Mouse (Mus musculus) cerebellum, postnatal 10 days (tissue): ENCODE data around the gene Paxip1.

Experiments used
- DNase-seq, 2 experiments: peaks; one replicate each; pipeline ENCODE4 v3.0.0; 2021; ENCODE audit warnings: mixed read lengths in 2 of 2

The Paxip1 gene

GRCm38 (mm10) chr5:27791303-27792172 is at the start of gene Paxip1:
TSS of gene Paxip1 (minus strand) at chr5:27791691.
- peak; percentile 98 to 99 for DNase-seq

DNA sequence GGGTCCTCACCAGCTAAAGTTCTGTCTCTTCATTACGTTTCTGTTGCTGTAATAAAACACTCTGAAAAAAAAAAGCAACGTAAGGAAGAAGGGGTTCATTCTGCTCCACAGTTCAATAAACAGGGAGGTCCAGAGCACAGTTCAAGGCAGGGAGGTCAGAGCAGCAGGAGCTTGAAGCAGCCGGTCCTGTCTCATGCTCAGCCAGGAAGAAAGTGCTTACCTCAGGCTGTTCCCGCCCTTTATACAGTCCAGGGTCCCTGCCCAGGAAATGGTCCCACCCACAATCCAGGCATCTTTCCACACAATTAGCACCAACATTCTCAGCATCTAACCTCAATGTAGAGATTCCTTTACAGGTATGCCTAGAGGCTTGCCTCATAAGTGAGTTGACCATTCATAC is 46.6 kb upstream of the Paxip1 start:
- DNase-seq, result no peak

DNA sequence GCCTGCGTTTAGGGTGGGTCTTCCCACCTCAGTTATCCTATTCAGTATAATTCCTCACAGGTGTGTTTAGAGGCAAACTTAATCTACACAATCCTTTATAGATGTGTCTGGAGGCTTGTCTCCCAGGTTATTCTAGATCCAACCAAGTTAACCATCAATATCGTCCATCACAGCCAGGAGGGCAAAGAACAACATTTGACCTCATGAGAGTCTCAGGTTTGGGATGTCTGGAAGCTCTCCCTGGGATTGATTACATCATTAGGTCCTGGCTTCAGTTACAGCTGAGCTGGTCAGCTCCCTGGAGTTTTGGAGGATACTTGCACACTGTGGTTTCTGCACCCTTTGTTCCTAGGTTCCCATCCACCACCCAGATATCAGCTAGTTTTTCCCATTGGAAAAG is 43.6 kb upstream of the Paxip1 start:
- DNase-seq, result no peak

DNA sequence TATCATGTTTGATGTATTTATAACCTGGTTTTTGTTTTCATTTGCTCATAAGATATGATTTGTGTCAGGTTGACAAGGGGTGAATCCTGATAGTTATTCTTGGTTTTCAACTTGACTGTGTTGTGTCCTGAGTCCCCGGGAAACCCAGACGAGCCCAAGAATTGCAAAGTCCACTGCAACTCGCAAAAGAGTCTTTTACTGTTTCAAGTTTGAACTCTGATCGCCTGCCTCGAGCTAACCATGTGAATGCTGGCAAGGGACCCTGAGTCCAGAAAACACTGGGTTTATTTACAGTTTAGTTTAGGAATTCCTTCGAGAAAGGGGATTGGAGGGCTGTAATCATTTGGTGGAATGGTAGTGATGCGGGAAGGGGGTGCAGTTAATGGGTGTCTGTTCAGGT is 36.5 kb upstream of the Paxip1 start:
- DNase-seq, result no peak

GRCm38 (mm10) chr5:27821161-27821560 is 29.7 kb upstream of the Paxip1 start:
- DNase-seq, result peak in 1 of 2 experiments; percentile 5

DNA sequence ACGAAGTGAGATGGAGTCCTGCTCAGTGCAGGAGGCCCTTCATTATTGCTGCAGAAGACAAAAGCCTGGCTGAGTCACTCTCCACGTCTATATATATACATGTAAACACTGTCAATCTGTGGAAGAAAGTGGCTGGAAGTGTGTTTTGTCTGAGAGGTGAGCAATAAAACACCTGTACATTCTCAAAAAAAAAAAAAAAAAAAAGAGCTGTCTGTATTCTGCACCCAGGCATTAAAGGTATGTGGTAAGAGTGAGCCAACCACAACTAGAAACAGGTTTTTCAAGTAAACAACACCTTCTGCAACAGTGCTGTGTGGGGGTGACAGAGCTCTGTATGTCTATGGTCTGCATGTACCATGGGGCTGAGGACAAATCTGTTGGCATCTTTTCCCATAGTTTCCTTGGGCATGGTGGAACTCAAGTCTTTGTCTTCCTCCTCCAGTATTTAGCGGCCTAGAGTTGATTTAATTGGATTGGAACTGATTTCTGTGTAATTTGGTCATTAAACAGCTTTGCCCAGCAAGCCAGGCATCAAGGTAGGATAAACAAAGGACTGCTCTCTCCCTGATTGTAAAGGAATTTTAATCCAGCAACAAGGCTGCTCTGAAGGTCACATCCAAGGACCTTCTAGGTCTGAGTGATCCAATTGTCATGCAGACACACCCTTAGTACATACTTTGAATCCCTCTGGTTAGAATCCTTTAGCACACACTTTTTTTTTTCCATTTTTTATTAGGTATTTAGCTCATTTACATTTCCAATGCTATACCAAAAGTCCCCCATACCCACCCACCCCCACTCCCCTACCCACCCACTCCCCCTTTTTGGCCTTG is 27.6 kb upstream of the Paxip1 start:
- no peak for DNase-seq

GRCm38 (mm10) chr5:27814282-27814681 is 22.8 kb upstream of the Paxip1 start:
- no peak for DNase-seq

DNA sequence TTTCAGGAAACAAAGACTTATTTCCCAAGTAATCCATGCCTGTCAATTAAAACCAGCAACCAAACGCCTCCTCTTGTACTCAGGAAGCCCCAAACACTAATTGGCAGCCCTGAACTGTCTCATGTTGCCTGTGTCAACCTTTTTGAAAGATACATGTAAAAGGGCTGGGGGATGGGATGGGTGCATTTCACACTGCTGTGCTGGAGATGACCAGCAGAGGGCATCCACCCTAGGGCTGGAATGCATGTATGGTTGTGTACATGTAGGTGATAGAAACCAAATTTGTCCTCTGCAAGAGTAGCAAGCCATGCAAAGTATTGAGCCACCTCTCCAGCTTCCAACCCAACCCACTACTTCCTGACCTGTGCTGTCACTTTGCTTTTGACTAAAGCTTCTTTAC is 2.4 kb upstream of the Paxip1 start:
- peak; percentile 86 to 90 for DNase-seq

DNA sequence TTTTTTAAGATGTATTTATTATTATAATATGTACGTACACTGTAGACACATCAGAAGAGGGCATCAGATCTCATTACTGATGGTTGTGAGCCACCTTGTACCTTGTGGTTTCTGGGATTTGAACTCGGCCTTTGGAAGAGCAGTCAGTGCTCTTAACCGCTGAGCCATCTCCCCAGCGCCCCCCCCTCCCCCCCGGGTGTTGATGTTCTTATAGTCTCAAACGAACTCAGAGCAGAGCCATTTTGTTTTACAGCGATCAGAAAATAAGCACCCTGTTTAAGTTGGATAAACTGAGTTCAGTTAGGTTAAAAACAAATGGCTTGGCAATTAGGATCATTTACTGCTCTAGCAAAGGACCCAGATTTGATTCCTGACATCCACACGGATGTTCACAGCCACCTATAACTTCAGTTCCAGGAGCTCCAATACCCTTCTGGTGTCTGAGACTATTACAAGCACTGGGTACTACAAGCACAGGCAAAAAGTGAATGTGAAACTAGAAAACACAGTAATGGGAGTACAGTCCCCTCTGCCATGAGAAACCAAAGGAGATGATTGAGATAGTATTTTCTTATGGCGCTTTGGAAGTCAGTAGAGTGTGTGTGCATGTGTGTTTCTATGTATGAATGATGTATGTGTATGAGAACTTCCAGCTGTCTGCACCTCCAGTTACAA is 1.2 kb upstream of the Paxip1 start:
- no peak for DNase-seq

DNA sequence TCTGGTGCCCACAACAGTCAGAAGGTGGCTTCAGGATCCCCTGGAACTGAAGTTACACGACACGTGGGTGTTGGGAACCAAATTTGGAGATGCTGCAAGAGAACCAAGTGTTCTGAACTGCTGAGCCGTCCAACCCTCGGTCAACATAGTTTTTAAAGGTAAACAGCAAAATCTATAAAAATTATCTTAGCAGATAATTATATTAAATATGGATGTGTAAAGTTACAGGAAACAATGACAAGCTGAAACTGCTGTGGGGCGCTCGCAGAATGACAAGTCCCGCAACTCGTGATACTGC is 631 bp upstream of the Paxip1 start:
- no peak for DNase-seq

DNA sequence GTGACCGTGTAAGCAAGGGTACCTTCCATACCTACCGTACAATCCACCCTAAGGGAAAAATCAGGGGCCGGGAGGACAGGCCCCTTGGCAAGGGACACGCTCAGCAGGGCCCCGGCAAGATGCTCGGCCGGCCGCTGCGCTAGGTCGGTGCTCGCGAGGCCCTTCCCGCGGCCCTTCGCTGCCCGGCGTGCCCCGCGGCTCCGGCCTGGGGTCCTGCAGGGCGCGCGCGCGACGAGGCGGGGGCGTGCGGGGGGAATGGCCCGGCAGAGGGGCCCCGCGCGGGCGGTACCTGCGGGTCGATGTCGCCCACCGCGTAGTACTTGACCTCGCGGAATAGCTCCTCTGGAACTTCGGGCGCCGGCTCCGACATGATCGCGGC is 592 bp downstream of the Paxip1 start:
- DNase-seq, result peak; percentile 92 to 95

GRCm38 (mm10) chr5:27790086-27790909 is 1.2 kb downstream of the Paxip1 start:
- DNase-seq, result peak; percentile 16 to 18

DNA sequence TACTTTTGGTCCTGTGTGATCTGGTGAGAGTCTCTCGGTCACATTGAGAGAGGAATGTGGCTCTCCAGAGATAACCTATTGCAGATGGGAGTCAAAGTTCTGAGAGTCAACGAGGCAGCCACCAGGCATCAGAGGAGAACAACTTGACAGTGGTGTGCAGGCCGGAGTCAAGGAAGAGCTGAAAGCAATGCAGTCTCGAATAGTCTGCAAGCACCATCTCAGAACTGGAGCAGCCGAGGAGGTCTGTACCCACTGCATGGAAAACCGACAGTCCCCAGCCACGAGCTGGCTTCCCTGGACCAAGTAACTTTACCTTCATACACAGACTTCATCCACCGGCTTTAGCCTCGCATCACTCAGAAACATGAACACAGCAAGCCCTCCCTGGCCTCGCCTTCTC is 1.9 kb downstream of the Paxip1 start:
- DNase-seq, result no peak

DNA sequence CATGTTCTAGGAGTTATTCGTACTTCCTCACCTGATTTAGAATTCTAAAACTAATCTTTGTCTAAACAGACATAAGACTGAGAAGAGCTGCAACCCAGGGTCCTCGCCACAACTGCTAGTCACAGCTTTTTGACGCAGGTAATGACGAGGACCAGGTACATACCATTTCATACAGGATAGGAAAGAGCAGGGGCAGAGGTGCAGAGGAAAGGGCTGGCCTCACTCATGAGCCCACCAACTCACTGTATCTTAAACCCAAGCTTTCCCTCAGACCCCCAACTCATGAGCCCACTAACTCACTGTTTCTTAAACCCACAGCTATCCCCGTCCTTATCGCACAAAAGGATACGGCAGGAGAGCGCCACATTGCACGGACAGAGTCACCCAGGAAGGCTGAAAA is 8.1 kb downstream of the Paxip1 start:
- no peak for DNase-seq

DNA sequence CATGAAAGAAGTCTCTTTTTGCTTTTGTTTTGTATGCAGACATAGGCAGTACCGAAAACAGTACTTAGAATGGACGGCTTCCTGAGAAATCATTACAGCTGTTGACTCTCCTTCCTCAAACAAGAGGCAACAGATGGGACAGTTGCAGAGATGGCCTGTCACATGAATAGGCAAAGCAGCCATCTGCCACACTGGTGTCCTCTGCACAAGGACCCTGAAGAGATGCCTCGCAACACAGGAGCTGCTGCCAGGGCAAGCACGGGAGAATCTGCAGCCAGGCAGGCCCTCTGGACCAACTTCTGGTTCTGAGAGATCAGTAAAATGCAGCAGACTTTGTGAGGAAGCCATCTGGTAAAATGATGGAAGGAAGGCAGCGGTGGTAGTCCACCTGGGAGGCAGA is 23.5 kb downstream of the Paxip1 start:
- peak; percentile 40 to 57 for DNase-seq

DNA sequence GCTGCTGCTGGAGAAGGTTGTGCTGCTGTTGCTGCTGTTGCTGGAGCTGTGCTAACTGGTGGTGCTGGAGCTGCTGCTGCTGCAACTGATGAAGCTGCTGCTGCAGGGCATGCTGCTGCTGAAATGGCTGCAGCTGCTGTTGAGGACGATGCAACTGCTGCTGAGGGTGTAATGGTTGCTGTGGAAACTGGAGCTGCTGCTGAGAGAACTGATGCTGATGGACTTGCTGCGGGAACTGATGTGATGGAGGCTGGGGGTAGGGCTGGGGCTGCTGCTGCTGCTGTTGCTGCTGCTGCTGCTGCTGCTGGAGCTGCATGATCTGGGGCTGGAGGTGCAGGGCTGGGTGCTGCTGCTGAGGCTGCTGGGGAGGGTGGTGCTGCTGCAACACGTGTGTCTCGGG is 25.7 kb downstream of the Paxip1 start:
- DNase-seq, result no peak

DNA sequence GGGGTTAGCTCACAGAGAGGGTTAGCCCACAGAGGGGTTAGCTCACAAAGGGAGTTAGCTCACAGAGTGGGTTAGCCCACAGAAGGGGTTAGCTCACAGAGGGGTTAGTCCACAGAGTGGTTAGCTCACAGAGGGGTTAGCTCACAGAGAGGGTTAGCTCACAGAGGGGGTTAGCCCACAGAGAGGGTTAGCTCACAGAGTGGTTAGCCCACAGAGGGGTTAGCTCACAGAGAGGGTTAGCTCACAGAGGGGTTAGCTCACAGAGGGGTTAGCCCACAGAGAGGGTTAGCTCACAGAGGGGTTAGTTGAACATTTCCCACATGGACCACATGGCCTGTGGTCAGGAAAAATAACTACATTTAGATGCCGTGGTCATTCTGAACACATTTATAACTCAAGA is 46.5 kb downstream of the Paxip1 start:
- no peak for DNase-seq

- no peak for DNase-seq
These were observed 52.3 kb downstream of the Paxip1 start for GRCm38 (mm10) chr5:27739216-27739615.

GRCm38 (mm10) chr5:27737168-27737567 is 54.3 kb downstream of the Paxip1 start:
- peak; percentile 67 to 69 for DNase-seq

DNA sequence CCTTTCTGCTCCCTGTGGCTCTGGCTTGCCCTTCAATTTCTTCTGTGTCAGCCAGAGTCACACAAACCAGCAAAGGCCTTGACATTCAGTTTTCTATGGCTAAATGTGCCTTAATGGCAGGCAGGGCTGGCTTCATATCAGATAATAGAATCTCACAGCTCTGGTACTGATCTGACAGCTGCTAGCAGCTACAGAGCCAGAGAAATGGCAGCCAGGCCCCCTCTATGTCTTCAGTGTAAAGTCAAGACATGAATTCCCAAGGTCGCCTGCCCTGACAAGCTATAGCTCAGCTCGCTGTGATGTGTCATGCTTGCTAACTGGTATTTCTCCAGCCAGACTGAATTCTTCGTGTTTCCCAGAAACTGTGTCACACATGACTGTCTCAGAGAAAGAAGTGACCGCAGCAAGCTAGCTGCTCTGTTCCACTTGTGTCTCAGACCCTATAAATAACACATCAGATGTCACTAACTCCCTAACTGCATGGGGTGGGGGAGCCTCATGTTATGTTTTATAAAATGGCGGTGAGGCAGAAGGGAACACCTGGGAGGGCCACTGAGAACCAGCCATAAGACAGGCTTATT is 59.1 kb downstream of the Paxip1 start:
- DNase-seq, result peak in 1 of 2 experiments; percentile 39

GRCm38 (mm10) chr5:27731392-27731791 is 60.1 kb downstream of the Paxip1 start:
- DNase-seq, result peak in 1 of 2 experiments; percentile 28

- DNase-seq, result peak; percentile 61 to 67
These were observed 60.8 kb downstream of the Paxip1 start for GRCm38 (mm10) chr5:27730666-27731065.
